Mouse (Mus musculus): Measurements from ENCODE around the gene Fstl1. TPM values are rescaled to one million over a fixed set of nuclear protein-coding genes. Genes with fewer than 3 reads are reported as not detected.

The Fstl1 gene
- total RNA-seq, 4 experiments from 2014 or later: 19.3 to 28.8 (median 21.9) TPM

DNA sequence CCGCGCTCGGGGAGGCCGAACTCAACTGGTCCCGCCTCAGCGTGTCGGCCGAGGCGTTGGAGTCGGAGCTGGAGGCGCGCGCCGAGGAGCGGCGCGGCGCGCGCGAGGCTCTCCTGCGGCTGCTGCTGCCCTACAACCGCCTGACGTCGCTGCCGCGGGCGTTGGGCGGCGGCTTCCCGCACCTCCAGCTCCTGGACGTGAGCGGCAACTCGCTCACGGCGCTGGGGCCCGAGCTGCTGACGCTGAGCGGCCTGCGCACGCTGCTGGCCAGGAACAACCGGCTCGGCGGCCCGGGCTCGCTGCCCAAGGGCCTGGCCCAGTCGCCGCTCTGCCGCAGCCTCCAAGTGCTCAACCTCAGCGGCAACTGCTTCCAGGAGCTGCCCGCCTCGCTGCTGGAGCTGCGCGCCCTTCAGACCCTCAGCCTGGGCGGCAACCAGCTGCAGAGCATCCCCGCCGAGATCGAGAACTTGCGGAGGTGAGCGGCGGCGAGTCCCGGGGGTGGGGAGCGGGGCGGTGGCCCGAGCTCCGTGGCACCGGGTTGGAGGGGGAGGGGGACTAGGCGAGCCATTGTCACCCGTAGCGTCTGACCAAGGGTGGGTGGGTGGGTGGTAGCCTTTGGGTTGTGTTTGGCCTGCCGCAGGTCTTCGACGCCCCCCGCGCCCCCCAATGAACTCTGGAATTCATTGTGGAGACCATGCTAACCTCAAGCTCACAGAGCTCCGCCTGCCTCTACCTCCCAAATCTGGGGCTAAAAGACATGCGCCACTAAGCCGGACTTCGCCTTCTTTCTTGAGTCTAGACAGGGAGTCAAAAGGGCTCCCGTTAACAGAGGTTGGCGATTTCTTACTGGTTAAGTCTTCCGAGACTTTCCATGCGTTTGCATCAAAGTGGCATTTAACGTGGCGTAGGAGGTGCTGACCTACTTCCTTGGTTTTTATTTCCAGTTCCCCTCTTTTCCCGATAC lies 92.1 kb downstream of the Fstl1 start:
- DNase-seq (ENCODE audit: low spot score in 2 of 2): peak; percentile 49 to 57

DNA sequence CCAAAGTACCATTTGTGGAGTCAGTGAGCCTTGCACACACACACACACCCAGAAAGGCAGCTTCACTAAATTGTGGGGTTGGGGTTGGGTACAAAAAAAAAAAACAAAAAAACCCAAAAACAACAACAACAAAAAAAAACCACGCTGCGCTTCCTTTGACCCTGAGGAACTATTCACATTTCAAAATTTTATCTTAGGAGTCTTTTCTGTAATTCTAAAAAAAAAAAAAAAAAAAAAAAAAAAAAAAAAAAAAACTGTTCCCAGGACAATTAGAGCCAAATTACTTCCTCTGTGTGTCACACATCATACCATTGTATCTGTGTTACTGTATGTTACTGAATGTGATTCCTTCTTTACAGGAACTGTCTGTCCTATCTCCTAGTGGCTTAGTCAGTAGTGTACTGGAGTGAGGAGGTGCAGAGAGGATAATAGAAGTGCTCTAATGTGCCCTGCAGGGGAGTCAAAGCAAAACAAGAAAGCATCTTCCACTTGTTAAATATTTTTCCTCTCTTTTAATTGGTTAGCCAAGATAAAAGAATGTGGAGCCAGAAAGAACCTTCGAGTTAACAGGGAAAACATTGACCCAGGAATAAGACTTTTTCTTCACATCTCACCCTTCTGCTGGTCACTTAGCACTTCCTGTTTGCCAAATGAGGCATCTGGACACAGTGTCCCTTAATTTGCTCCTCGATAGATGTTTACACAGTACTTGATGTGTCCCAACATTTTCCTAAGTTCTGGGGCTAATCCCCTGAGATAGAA lies 93.0 kb downstream of the Fstl1 start:
- no peak for DNase-seq (ENCODE audit: low spot score in 2 of 2)

DNA sequence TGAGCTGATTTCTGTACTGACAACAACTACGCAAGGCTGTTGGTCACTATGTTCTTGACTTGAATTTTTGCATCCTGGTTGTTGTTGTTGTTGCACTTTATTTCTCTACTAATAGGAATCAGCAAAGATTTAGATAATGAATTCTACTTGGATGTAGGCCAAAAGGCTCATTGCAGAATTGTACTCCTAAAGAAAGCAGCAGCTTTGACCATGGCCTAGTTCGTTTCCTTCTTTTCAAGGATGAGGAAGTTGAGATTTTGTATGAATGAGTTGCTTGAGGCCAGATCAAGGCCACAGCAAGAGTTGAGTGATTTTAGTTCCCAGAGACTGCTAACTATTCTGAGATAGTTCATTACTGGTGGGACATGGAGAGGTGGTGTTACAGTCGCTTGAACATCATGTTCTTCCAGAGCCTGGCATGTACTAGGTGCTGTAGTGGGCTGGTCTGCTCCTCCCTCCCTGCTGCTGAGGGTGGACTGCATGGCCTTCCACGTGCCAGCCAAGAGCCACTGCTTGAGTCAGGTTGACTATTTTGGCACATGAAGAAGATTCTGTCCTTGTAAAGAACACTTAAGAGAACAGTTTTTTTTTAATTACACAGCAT lies 94.5 kb downstream of the Fstl1 start:
- peak in 1 of 2 experiments; percentile 40 for DNase-seq (ENCODE audit: low spot score in 2 of 2)

DNA sequence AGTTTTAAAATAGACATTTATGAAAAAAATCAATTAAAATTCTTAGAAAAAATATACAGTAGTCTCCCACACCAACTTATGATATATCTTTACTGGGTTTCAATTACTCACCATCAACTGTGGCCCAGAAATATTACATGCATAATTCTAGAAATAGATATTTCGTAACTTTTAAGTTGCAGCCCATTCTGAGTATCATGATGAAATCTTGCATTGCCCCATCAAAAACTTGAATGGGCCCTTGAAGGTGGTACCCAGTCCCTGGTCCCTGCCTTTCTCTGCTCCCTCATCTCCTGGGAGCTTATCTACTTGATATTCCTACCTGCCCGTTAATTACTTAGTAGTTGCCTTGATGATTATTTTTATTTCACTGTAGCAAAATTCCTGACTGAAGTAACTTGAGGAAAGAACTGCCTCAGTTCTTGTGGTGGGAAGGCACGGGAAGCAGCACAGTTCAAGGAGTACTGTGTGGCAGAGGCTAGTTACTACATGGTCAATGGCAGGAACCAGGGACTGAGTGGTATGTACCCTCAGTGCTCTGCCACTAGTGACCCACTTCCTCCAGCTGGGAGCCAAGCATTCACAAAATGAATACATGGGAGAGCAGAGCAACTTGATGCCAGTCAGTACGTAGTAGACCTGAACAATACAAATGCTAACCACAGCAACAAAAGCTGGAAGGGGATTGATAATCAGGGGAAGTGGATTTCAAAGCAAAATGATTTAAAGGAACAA lies 98.0 kb downstream of the Fstl1 start:
- DNase-seq (ENCODE audit: low spot score in 2 of 2): no peak

GRCm38 (mm10) chr16:37877406-37877805 lies 100.7 kb downstream of the Fstl1 start:
- no peak for DNase-seq (ENCODE audit: low spot score in 2 of 2)

DNA sequence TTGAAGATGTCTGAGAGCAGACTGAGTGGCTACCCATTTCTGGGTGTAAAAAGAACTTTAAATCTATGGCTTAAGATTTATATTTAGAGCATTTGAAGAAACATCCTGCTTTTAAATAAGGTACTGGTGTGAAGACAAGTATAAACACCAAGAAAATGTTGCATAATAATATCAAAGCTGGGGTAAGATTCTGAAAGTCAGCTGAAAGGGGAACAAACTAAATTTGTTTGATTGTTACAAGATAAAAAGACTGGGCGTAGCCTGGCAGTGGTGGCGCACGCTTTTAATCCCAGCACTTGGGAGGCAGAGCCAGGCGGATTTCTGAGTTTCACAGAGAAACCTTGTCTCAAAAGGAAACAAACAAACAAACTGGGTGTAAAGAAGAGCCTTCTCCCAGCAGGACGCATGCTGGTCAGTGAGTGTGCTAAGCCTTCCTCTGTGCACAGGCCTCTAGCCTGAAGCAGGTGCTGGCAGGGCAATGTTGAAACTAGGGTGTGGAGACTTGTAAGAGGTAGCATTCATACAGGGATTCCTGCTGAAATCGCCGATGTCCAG lies 102.4 kb downstream of the Fstl1 start:
- DNase-seq (ENCODE audit: low spot score in 2 of 2): no peak

DNA sequence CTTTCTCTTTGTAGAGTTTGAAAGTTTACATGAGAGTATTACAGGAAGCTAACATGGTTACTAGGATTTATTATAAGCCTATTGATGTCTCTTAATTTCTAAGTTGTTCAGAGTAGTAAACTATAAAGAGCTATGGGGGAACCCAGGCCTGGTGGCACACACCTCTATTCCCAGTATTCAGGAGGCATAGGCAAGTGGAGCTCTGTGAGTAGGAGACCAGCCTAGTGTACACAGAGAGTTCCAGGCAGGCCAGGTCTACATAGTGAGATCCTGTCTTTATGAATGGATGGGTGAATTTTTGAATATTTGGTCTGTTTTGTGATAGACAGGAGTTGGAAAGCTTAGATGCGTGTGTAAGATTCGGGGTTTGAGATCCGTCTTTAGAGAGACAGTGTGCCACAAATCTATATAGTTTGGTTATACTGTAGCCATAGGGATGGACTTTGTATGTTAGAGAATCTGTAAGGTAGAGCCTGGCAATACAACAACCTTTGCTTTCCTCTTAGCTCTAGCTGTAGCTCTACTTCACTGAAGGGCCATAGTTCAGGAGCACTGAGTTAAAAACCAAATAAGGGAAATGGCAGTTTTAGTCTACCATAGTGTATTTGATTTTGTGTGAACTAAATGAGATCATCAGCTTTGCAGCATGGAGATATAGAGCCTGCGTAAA lies 103.2 kb downstream of the Fstl1 start:
- DNase-seq (ENCODE audit: low spot score in 2 of 2): no peak

GRCm38 (mm10) chr16:37881168-37881567 lies 104.5 kb downstream of the Fstl1 start:
- no peak for DNase-seq (ENCODE audit: low spot score in 2 of 2)

Other genes starting within 250 kb of the Fstl1 start
- 10 to 100 TPM; 10.2 to 14.1 (median 11.6) TPM for gene Gtf2e1, start 237.1 kb upstream of the Fstl1 start, total RNA-seq (2022)
- gene Rabl3, start 237.0 kb upstream of the Fstl1 start, total RNA-seq (2022): 1 to 10 TPM; 5.2 to 5.9 (median 5.5) TPM
- under 1 TPM in 1 of 4 experiments, not detected in 3; 0.27 TPM for gene Hgd, start 196.7 kb upstream of the Fstl1 start, total RNA-seq (2022)
- gene Ndufb4, start 122.4 kb upstream of the Fstl1 start, total RNA-seq (2022): 100 to 1,000 TPM; 161 to 184 (median 165) TPM
- not detected for gene Gm36028, start 84.3 kb downstream of the Fstl1 start, total RNA-seq (2022)
- gene Lrrc58, start 91.5 kb downstream of the Fstl1 start, total RNA-seq (2022): 10 to 100 TPM; 36.4 to 48.4 (median 46.0) TPM
- not detected for gene Gpr156, start 139.6 kb downstream of the Fstl1 start, total RNA-seq (2022)

Measured in gastrocnemius, adult 8-10 months (tissue).